Mouse (Mus musculus): ENCODE data around the gene Extl1.

GRCm38 (mm10) chr4:134316390-134316789, 67.3 kb downstream of the Extl1 start:
- TF ChIP-seq CTCF (IDR thresholded peaks at IDR 0.05; ENCODE audit: borderline replicate concordance, insufficient read depth, low read depth, low read length) (no peak), POLR2A (IDR thresholded peaks at IDR 0.05; ENCODE audit: borderline replicate concordance, insufficient read depth, low read length) (no peak)
